Mouse (Mus musculus) left cerebral cortex, postnatal 4 days (tissue): ENCODE measurements at regions not wholly inside any gene's neighbourhood (a gene's known extent, or its start where the extent isn't known, plus 50 kb on each side); places are given as distances from the start of the nearest gene placed in this dataset.

Experiments
- DNase-seq: peaks from one replicate; pipeline ENCODE4 v3.0.0-alpha.2; 2022
- intact Hi-C: fragments of 180-260 bp; cut with DNase I; formaldehyde crosslinking; loops from one replicate; pipeline ENCODE4 v1.15.1; 2025

GRCm38 (mm10) chr14:105056171-105056570, 121.0 kb downstream of the Rbm26 start:
- intact Hi-C loops, result no loop called here
- no peak for DNase-seq

GRCm38 (mm10) chr14:105038798-105039197, 138.3 kb downstream of the Rbm26 start:
- intact Hi-C loops, result no loop called here
- DNase-seq, result no peak

- no peak for DNase-seq
- intact Hi-C loops, result no loop called here
Measured at GRCm38 (mm10) chr14:105034712-105035377, 142.3 kb downstream of the Rbm26 start.

- intact Hi-C loops, result no loop called here
- DNase-seq, result no peak
Measured at GRCm38 (mm10) chr14:105019971-105020370, 157.2 kb downstream of the Rbm26 start.

DNA sequence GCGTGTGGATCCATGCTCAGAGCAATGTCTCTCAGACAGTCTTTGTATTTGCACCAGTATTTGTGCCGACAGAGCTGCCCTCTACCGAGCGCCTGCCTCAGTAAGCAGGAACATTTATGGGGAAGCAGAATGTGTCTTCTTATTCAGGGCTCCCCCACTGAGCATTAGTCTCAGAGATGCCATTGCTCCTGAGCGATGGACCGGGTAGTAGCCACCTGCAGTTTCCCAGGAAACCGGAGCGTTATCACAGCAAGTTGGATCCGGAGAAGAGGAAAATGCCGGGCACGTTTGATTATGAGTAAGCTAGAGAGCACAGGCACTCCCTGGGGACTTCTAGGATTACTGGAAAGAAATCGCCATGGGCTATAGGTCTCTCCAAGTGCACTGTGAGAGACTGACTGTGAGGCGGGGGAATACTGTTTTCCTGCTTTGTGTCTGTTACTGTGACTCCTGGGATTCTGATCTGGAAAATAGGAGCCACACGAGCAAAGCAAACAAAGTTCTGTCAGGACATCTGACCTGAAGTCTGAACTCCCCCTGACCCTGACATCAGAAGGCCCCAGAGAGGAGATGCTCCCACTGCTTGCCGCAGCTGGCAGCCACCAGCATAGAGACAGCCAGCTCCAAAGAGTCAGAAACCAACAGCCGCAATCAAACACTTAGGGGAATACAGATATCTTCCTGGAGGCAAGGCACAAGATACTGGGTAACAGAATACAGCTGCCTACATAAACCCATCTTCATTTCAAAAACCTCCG, 160.9 kb downstream of the Rbm26 start:
- peak; percentile 6 for DNase-seq
- intact Hi-C loops, result no loop called here

- intact Hi-C loops, result no loop called here
- DNase-seq, result no peak
Measured at GRCm38 (mm10) chr14:105015278-105015677, 161.8 kb downstream of the Rbm26 start.

GRCm38 (mm10) chr14:105010742-105011141, 166.4 kb downstream of the Rbm26 start:
- intact Hi-C loops, result no loop called here
- no peak for DNase-seq

GRCm38 (mm10) chr14:105008331-105008730, 168.8 kb downstream of the Rbm26 start:
- no peak for DNase-seq
- intact Hi-C loops, result no loop called here

- DNase-seq, result no peak
- intact Hi-C loops, result no loop called here
Measured at GRCm38 (mm10) chr14:104994066-104994465, 183.1 kb downstream of the Rbm26 start.

GRCm38 (mm10) chr14:104966046-104966445, 211.1 kb downstream of the Rbm26 start:
- no peak for DNase-seq
- intact Hi-C loops, result no loop called here

GRCm38 (mm10) chr14:104943450-104943849, 233.7 kb downstream of the Rbm26 start:
- intact Hi-C loops, result no loop called here
- DNase-seq, result no peak

- intact Hi-C loops, result no loop called here
- DNase-seq, result no peak
Measured at GRCm38 (mm10) chr14:104939961-104940360, 237.2 kb downstream of the Rbm26 start.

- no peak for DNase-seq
- intact Hi-C loops, result no loop called here
Measured at GRCm38 (mm10) chr14:104937083-104937864, 239.9 kb downstream of the Rbm26 start.

DNA sequence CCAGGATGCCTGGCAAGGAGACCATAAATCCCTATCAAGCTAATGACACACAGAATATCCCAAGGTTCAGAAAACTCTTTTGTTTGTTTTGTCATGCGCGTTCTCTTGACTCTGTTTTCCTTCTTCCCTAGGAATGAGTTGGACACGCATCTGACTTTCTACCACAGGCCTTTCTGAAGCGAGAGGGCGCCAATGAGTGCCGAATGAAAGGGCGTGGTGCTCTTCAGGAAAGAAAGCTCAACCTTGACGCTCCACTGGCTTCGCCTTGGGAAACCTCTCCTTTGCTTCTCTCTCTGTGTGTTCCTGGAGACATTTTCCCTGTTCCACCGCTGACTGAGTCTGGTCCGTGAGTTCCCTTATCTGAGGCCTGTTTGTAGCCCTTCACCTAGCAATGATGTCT, 241.2 kb downstream of the Rbm26 start:
- intact Hi-C loops, result no loop called here
- no peak for DNase-seq

DNA sequence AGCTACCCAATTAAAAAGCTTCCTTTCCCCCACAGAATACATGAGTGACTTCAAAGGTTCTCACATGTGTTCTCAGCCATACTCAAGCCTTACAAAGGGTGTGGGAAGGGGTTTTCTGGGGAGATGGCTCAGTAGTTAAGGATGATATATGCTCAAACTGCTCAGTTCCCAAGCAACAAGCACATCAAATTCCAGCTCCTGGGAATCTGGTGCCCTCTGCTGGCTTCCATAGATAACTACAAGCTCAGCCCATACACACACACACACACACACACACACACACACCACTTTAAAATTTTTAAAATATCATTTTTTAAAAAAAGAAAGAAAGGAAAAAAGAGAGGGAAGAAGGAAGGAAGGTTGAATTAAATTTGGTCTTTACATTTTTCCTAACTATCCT, 271.4 kb downstream of the Rbm26 start:
- DNase-seq, result no peak

DNA sequence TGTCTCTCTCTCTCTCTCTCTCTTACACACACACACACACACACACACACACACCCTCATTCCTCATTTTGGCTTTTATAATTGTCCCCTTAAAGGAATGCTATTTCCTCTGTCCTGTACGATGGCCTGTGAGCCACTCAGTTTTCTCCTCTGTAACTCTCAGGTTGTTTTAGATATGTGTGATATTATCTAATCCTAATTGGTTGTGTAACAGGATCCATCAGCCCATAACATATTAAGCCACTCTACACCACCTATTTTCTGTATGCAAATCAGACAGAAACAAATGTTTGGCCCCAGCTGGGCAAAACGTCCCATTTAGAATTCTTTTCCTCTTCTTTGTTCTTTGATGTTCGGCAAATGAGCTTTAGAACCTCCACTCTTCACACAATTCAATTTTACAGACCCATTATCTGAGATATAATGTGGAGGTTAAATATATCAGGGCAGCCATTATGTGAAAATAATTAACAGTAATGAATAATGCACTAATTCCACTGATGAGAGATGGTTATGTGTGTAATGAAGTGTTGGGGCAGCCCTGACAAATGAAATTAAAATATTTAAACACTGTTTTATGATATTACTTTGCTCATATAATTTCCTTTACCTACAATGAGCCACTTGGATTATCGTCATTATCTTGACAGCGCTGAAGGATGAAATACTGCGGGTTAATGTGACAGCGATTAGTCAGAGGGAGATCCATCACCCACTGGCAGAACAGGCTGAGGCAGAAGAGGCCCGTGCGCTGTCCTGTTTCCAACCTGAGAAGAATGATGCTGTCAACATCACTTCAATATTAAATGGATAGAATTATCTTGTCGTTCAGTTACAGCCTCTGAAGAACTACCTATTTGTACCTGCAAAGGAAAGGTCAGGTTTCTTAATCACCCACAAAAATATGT, 274.8 kb downstream of the Rbm26 start:
- intact Hi-C loops, result no loop called here
- DNase-seq, result no peak

More for the DNA sequence above, 271.4 kb downstream of the Rbm26 start:
- intact Hi-C loops, result no loop called here

- intact Hi-C loops, result no loop called here
- no peak for DNase-seq
Measured at GRCm38 (mm10) chr14:104901072-104901471, 276.1 kb downstream of the Rbm26 start.

- no peak for DNase-seq
- intact Hi-C loops, result no loop called here
Measured at GRCm38 (mm10) chr14:104871203-104871602, 305.9 kb downstream of the Rbm26 start.

- no peak for DNase-seq
- intact Hi-C loops, result no loop called here
Measured at GRCm38 (mm10) chr14:104867540-104867939, 309.6 kb downstream of the Rbm26 start.

- intact Hi-C loops, result no loop called here
- DNase-seq, result no peak
Measured at GRCm38 (mm10) chr14:104863881-104864280, 313.2 kb downstream of the Rbm26 start.

GRCm38 (mm10) chr14:104855913-104856312, 321.2 kb downstream of the Rbm26 start:
- intact Hi-C loops, result no loop called here
- no peak for DNase-seq
